Mouse (Mus musculus) MEL (cell line): Measurements from ENCODE around the gene Tmem86a. TPM values are rescaled to one million over a fixed set of nuclear protein-coding genes. Genes with fewer than 3 reads are reported as not detected.

ENCODE experiments used
- DNase-seq: peaks from one replicate; pipeline ENCODE4 v3.0.0; 2011; ENCODE audit warnings: low read depth, low spot score
- H3K27ac ChIP-seq: 2 replicates; pipeline ENCODE4 v1.5.1; 2012; ENCODE audit warnings: low read depth, mild to moderate bottlenecking, control low read depth, low read length, moderate library complexity; ENCODE audit not compliant: control insufficient read depth
- H3K27me3 ChIP-seq, 2 experiments: fragments of 150-350 bp in 1 of 2; sonication (generic) in 1 of 2; 2 replicates each; pipeline ENCODE4 v1.6.1; 2012; ENCODE audit warnings: low read length in 2 of 2, mild to moderate bottlenecking in 2 of 2, improper control_type of control experiment in 1 of 2, moderate library complexity in 1 of 2; ENCODE audit not compliant: insufficient read depth in 2 of 2, control insufficient read depth in 1 of 2
- H3K36me3 ChIP-seq, 2 experiments: 2 replicates each; pipeline ENCODE4 v1.6.1; 2012 to 2014; ENCODE audit warnings: low read length in 2 of 2, improper control_type of control experiment in 1 of 2, inconsistent platforms in 1 of 2, mild to moderate bottlenecking in 1 of 2; ENCODE audit not compliant: insufficient read depth in 2 of 2, control insufficient read depth in 1 of 2
- H3K4me1 ChIP-seq, 2 experiments: fragments of 150-350 bp in 1 of 2; sonication (generic) in 1 of 2; 2 replicates each; pipeline ENCODE4 v1.6.1; 2012; ENCODE audit warnings: low read length in 2 of 2, improper control_type of control experiment in 1 of 2, mild to moderate bottlenecking in 1 of 2; ENCODE audit not compliant: insufficient read depth in 2 of 2, control insufficient read depth in 1 of 2
- H3K4me3 ChIP-seq, 2 experiments: fragments of 150-350 bp in 1 of 2; sonication (generic) in 1 of 2; 2 replicates each; pipeline ENCODE4 v1.5.1; 2012; ENCODE audit warnings: low read depth in 2 of 2, low read length in 2 of 2, mild to moderate bottlenecking in 2 of 2, moderate library complexity in 2 of 2, control low read depth in 1 of 2, improper control_type of control experiment in 1 of 2; ENCODE audit not compliant: control insufficient read depth in 1 of 2, insufficient read depth in 1 of 2
- H3K79me2 ChIP-seq: 2 replicates; pipeline ENCODE4 v1.6.1; 2012; ENCODE audit warnings: mild to moderate bottlenecking, low read length, moderate library complexity; ENCODE audit not compliant: control insufficient read depth, poor library complexity, insufficient read depth
- H3K9ac ChIP-seq: 2 replicates; pipeline ENCODE4 v1.6.1; 2012; ENCODE audit warnings: low read depth, mild to moderate bottlenecking, control low read depth, low read length, moderate library complexity; ENCODE audit not compliant: control insufficient read depth, poor library complexity, severe bottlenecking
- H3K9me3 ChIP-seq: fragments of 150-350 bp; sonication (generic); replicated peaks from 2 replicates; pipeline ENCODE4 v1.6.1; 2012; ENCODE audit warnings: mild to moderate bottlenecking, low read length, improper control_type of control experiment, moderate library complexity; ENCODE audit not compliant: insufficient read depth
- BHLHE40 ChIP-seq: IDR thresholded peaks from 2 replicates; pipeline ENCODE4 v1.6.1; 2012; ENCODE audit warnings: low read depth, mild to moderate bottlenecking, inconsistent platforms, low read length, improper control_type of control experiment, borderline replicate concordance
- CHD2 ChIP-seq: IDR thresholded peaks from 2 replicates; pipeline ENCODE4 v1.6.1; 2011; ENCODE audit warnings: low read length, improper control_type of control experiment
- CTCF ChIP-seq, 3 experiments: IDR thresholded peaks in 2 of 3; conservative IDR thresholded peaks in 1 of 3; 2 replicates each; pipeline ENCODE4 v1.5.1; 2011 to 2012; ENCODE audit warnings: low read length in 3 of 3, low read depth in 2 of 3, mild to moderate bottlenecking in 2 of 3, improper control_type of control experiment in 1 of 3, inconsistent platforms in 1 of 3, mixed read lengths in 1 of 3, moderate library complexity in 1 of 3; ENCODE audit not compliant: control insufficient read depth in 1 of 3, insufficient read depth in 1 of 3, poor library complexity in 1 of 3, severe bottlenecking in 1 of 3
- ETS1 ChIP-seq: IDR thresholded peaks from 2 replicates; pipeline ENCODE4 v1.6.1; 2012; ENCODE audit warnings: low read depth, mild to moderate bottlenecking, inconsistent platforms, low read length, improper control_type of control experiment, moderate library complexity
- GABPA ChIP-seq: IDR thresholded peaks from 2 replicates; pipeline ENCODE4 v1.6.1; 2012; ENCODE audit warnings: low read depth, mild to moderate bottlenecking, inconsistent platforms, low read length, improper control_type of control experiment, moderate library complexity
- GATA1 ChIP-seq: IDR thresholded peaks from 2 replicates; pipeline ENCODE4 v1.6.1; 2011; ENCODE audit warnings: low read depth, low read length, improper control_type of control experiment
- HCFC1 ChIP-seq: IDR thresholded peaks from 2 replicates; pipeline ENCODE4 v1.6.1; 2012; ENCODE audit warnings: low read depth, mild to moderate bottlenecking, inconsistent platforms, low read length, improper control_type of control experiment, moderate library complexity
- KAT2A ChIP-seq: conservative IDR thresholded peaks from 2 replicates; pipeline ENCODE4 v1.6.1; 2012; ENCODE audit warnings: low read depth, low read length, improper control_type of control experiment, inconsistent platforms
- MAX ChIP-seq: IDR thresholded peaks from 2 replicates; pipeline ENCODE4 v1.6.1; 2011; ENCODE audit warnings: low read length, improper control_type of control experiment
- MEF2A ChIP-seq: IDR thresholded peaks from 2 replicates; pipeline ENCODE4 v1.6.1; 2014; ENCODE audit warnings: low read depth, mild to moderate bottlenecking, inconsistent platforms, low read length, improper control_type of control experiment; ENCODE audit not compliant: poor library complexity, insufficient replicate concordance, severe bottlenecking; ENCODE audit errors: extremely low read depth
- MXI1 ChIP-seq: IDR thresholded peaks from 2 replicates; pipeline ENCODE4 v1.6.1; 2011; ENCODE audit warnings: mild to moderate bottlenecking, low read depth, low read length, improper control_type of control experiment
- MYB ChIP-seq: IDR thresholded peaks from 2 replicates; pipeline ENCODE4 v1.6.1; 2011; ENCODE audit warnings: mild to moderate bottlenecking, low read depth, low read length, improper control_type of control experiment
- NELFE ChIP-seq: IDR thresholded peaks from 2 replicates; pipeline ENCODE4 v1.6.1; 2011; ENCODE audit warnings: low read depth, low read length, improper control_type of control experiment
- POLR2AphosphoS5 ChIP-seq: IDR thresholded peaks from 2 replicates; pipeline ENCODE4 v1.6.1; 2012; ENCODE audit warnings: low read depth, borderline replicate concordance, mild to moderate bottlenecking, inconsistent platforms, low read length, moderate library complexity, mixed read lengths
- RAD21 ChIP-seq: IDR thresholded peaks from 2 replicates; pipeline ENCODE4 v1.6.1; 2011; ENCODE audit warnings: mild to moderate bottlenecking, low read depth, low read length, improper control_type of control experiment
- SMC3 ChIP-seq: IDR thresholded peaks from 2 replicates; pipeline ENCODE4 v1.6.1; 2011; ENCODE audit warnings: low read depth, low read length, improper control_type of control experiment
- TAL1 ChIP-seq: IDR thresholded peaks from 2 replicates; pipeline ENCODE4 v1.6.1; 2012; ENCODE audit warnings: mild to moderate bottlenecking, inconsistent platforms, low read length, moderate library complexity, mixed read lengths
- TBP ChIP-seq: IDR thresholded peaks from 2 replicates; pipeline ENCODE4 v1.8.0; 2011; ENCODE audit warnings: low read depth, low read length, improper control_type of control experiment
- TCF12 ChIP-seq: IDR thresholded peaks from 2 replicates; pipeline ENCODE4 v1.6.1; 2014; ENCODE audit warnings: low read depth, mild to moderate bottlenecking, inconsistent platforms, low read length, improper control_type of control experiment, moderate library complexity
- USF1 ChIP-seq: IDR thresholded peaks from 2 replicates; pipeline ENCODE4 v1.6.1; 2014; ENCODE audit warnings: low read depth, mild to moderate bottlenecking, inconsistent platforms, low read length, improper control_type of control experiment, moderate library complexity
- USF2 ChIP-seq, 2 experiments: IDR thresholded peaks; 2 replicates each; pipeline ENCODE4 v1.6.1; 2011 to 2012; ENCODE audit warnings: improper control_type of control experiment in 2 of 2, low read length in 2 of 2, borderline replicate concordance in 1 of 2, inconsistent platforms in 1 of 2, low read depth in 1 of 2, mild to moderate bottlenecking in 1 of 2; ENCODE audit not compliant: insufficient read depth in 1 of 2
- ZC3H11A ChIP-seq: IDR thresholded peaks from 2 replicates; pipeline ENCODE4 v1.6.1; 2012; ENCODE audit warnings: low read depth, mild to moderate bottlenecking, inconsistent platforms, low read length, improper control_type of control experiment
- ZMIZ1 ChIP-seq: IDR thresholded peaks from 2 replicates; pipeline ENCODE4 v1.6.1; 2012; ENCODE audit warnings: low read depth, mild to moderate bottlenecking, inconsistent platforms, low read length, improper control_type of control experiment, moderate library complexity
- polyA plus RNA-seq, 2 experiments: library from polyadenylated mRNA; stranded (reverse) in 1 of 2; unstranded in 1 of 2; fragments of >175 nt in 1 of 2; fragments of >200 nt in 1 of 2; gene quantifications; 2 replicates each; pipeline versions ENCODE4 v1.2.1 to v1.2.4; 2012; ENCODE audit warnings: low replicate concordance in 2 of 2, low read depth in 1 of 2; ENCODE audit not compliant: insufficient read length in 2 of 2, insufficient read depth in 1 of 2, missing spikeins in 1 of 2
- total RNA-seq: library from RNA; depleted of rRNA; stranded (reverse); fragments of 300-350 nt; gene quantifications from 2 replicates; pipeline ENCODE4 v1.2.3, GENCODE M21; 2012

The Tmem86a gene
- total and polyA plus RNA-seq, 3 experiments = 0.27 to 0.54 TPM; not detected in 1

DNA sequence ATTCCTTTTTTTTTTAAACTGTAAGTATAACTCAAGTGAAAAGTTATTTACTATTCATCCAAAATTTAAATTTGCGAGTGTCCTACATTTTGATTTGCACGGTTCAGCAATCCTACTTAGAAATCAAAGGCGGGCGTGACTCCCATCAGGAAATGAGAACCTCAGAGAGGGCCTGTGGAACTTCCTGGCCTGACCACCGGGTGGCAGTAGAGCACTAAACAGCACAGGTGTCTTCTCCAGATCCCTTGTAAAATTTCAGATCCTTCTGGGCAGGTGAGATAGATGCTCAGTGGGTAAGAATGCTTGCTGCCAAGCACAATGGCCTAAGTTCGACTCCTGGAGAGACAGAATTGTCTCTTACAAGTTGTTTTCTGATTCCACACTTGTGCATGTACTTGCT is 26.9 kb upstream of the Tmem86a start:
- no peak overlapping the region for H3K27ac ChIP-seq
- H3K36me3 ChIP-seq = no peaks in the 10 kb centered on the region
- no peak for TF ChIP-seq POLR2AphosphoS5
- TF ChIP-seq RAD21 = peak; percentile 92
- TF ChIP-seq SMC3 = peak; percentile 90
- TF ChIP-seq CTCF (IDR thresholded peaks at IDR 0.05 in 2 of 3, conservative IDR thresholded peaks at IDR 0.05 in 1 of 3; ENCODE audit: control insufficient read depth in 1 of 3, insufficient read depth in 1 of 3, low read depth in 2 of 3, low read length in 3 of 3, poor library complexity in 1 of 3, severe bottlenecking in 1 of 3) = peak; percentile 91 to 93 (median 93)
- TF ChIP-seq GATA1 = no peak
- TF ChIP-seq ZC3H11A = peak; percentile 77
- no peak for TF ChIP-seq CHD2
- TF ChIP-seq BHLHE40 = 0 out of 2 replicates have a peak, but pooled peaks have one; percentile 5
- TF ChIP-seq, all 39 proteins: peak for 5
- Histone ChIP-seq H3K27me3 (no peaks in the 10 kb centered on the region), H3K9me3 (no peaks in the 10 kb centered on the region), H3K4me3 (no peak overlapping the region), H3K79me2 (no peaks in the 10 kb centered on the region), H3K9ac (no peak overlapping the region), H3K4me1 (no peaks in the 10 kb centered on the region)
- DNase-seq = peak; percentile 77

DNA sequence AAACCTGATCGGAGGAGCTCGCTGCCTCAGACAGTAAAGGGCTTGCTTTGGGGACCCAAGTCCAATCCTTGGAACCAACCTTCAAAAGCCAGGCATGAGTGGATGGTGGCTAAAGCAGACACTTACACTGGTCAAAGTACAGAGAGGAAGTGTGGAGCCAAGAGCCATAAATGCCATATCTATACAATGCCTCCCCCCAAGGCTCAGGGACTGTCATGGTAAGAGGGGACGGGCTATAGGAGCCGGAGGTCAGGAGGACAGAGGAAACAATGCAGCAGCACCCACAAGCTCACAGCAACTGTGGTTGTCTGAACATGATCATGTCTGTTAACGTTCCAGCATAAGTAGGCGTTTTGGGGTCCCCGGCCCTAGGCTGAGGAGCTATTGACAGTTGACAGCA is 25.9 kb upstream of the Tmem86a start:
- TF ChIP-seq NELFE (no peak), USF1 (no peak), KAT2A (no peak), ZC3H11A (no peak), MXI1 (no peak), SMC3 (no peak), TAL1 (no peak), USF2 (IDR thresholded peaks at IDR 0.05; ENCODE audit: borderline replicate concordance in 1 of 2, insufficient read depth in 1 of 2, low read depth in 1 of 2, low read length in 2 of 2) (no peak)
- H3K9me3 ChIP-seq = no peaks in the 10 kb centered on the region
- H3K4me1 ChIP-seq = no peaks in the 10 kb centered on the region
- no peak overlapping the region for H3K9ac ChIP-seq
- H3K79me2 ChIP-seq = no peaks in the 10 kb centered on the region
- no peak for DNase-seq
- H3K27me3 ChIP-seq = no peaks in the 10 kb centered on the region
- no peaks in the 10 kb centered on the region for H3K36me3 ChIP-seq
- no peak overlapping the region for H3K27ac ChIP-seq
- no peak overlapping the region for H3K4me3 ChIP-seq

DNA sequence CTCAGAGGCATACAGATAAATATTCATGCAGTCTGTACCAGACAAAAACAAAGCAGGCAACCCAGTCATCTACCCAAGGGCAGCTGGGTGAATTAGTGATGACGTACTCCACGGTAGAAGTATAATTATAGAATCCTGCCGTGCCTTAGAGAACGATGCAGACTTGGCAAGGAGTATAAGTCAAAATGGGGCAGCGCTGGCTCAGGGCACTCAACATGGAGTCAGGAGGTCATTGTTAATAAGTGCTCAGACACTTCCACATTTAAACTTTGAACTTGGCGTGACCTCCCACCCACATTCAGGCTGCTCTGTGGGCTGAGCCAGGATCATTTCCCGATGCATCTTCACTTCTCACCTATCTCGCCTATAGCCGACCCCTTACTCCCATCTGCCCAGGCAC is 25.0 kb upstream of the Tmem86a start:
- no peak for DNase-seq
- TF ChIP-seq MEF2A = no peak
- no peak for TF ChIP-seq ZMIZ1
- no peak for TF ChIP-seq MAX
- TF ChIP-seq KAT2A = no peak
- TF ChIP-seq USF1 = no peak
- no peak for TF ChIP-seq TCF12
- no peak for TF ChIP-seq GABPA
- no peak for TF ChIP-seq ETS1
- no peak for TF ChIP-seq HCFC1
- TF ChIP-seq MYB = no peak
- TF ChIP-seq TBP = no peak
- no peaks in the 10 kb centered on the region for H3K36me3 ChIP-seq

More for the DNA sequence above, 25.0 kb upstream of the Tmem86a start:
- H3K27ac ChIP-seq = no peak overlapping the region
- no peaks in the 10 kb centered on the region for H3K4me1 ChIP-seq
- H3K4me3 ChIP-seq = no peak overlapping the region
- no peak overlapping the region for H3K9ac ChIP-seq
- H3K9me3 ChIP-seq = no peaks in the 10 kb centered on the region
- H3K79me2 ChIP-seq = no peaks in the 10 kb centered on the region
- H3K27me3 ChIP-seq = no peaks in the 10 kb centered on the region
